Mouse (Mus musculus) heart, embryonic 10.5 days (tissue): ENCODE results near the gene Hnrnpa2b1. TPM values are rescaled to one million over a fixed set of nuclear protein-coding genes. Genes with fewer than 3 reads are reported as not detected.

Experiments
- DNase-seq: peaks from one replicate; pipeline ENCODE4 v3.0.0-alpha.2; 2017; ENCODE audit warnings: low spot score
- H3K27ac ChIP-seq: fragments of 300-500 bp; sonication (generic); 2 replicates; pipeline ENCODE4 v1.5.1; 2016; ENCODE audit warnings: mild to moderate bottlenecking
- H3K27me3 ChIP-seq: fragments of 300-500 bp; sonication (generic); 2 replicates; pipeline ENCODE4 v1.6.1; 2016; ENCODE audit warnings: mild to moderate bottlenecking; ENCODE audit not compliant: poor library complexity, insufficient read depth, severe bottlenecking
- H3K36me3 ChIP-seq: fragments of 300-500 bp; sonication (generic); 2 replicates; pipeline ENCODE4 v1.6.1; 2016; ENCODE audit warnings: mild to moderate bottlenecking, moderate library complexity
- H3K4me1 ChIP-seq: fragments of 300-500 bp; sonication (generic); 2 replicates; pipeline ENCODE4 v1.6.1; 2016; ENCODE audit warnings: mild to moderate bottlenecking
- H3K4me3 ChIP-seq: fragments of 300-500 bp; sonication (generic); 2 replicates; pipeline ENCODE4 v1.5.1; 2016; ENCODE audit warnings: mild to moderate bottlenecking, moderate library complexity
- H3K9me3 ChIP-seq: fragments of 300-500 bp; sonication (generic); 2 replicates; pipeline ENCODE4 v1.6.1; 2016; ENCODE audit warnings: mild to moderate bottlenecking, moderate library complexity
- WGBS: fragments of 180-500 bp; shearing (Covaris S2); methylation state at CpG from one replicate; pipeline ENCODE4 v1.1.7; 2016; 5-methylcytosine and 5-hydroxymethylcytosine counted together
- polyA plus RNA-seq: library from polyadenylated mRNA; unstranded; fragments of >200 nt; fragmentation: Nextera tagmentation; extraction: Ambion mirVana; gene quantifications from 2 replicates; pipeline ENCODE4 v1.2.1, GENCODE M21; 2016

The Hnrnpa2b1 gene
- polyA plus RNA-seq = 1,335 and 1,445 TPM in 2 replicates

DNA sequence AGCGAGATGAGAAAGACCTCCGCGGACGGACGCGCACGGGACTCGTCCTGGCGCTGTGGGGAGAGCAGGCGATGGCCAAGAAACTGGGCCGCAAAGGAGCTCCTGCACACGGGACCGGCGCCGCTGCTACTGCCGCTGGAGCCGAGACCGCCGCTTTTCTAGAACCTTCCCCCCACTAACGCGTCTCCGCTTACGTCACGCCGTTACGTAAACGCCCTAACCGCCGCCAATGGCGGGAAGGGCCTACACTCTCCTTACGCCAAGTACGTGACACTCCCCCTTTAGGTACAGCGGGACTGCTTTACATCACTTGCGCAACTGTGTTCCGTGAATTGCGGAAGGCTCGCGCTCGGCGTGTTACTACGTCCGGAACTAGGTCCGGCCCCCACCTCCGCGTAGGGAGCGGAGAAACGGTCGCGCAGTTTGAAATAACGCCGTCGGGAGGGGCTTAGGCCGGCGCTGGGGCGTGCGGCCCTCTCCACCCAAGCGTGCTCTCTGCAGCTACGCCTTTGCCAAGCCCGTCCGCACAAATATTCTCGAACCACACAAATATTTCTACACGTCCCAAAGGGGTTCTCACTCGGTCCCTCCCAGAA is at the start of gene Hnrnpa2b1:
Gene Hnrnpa2b1, minus strand, starts transcription at position 180 of the 596 bp plus-strand sequence.
- peak within 1 kb of the TSS; percentile 84 for H3K4me3 ChIP-seq
- H3K9me3 ChIP-seq = no peaks in the 10 kb centered on the region
- WGBS = under 1% methylated on average over 63 of the region's 63 CpGs
- peaks cover 52% of the 10 kb centered on the region for H3K36me3 ChIP-seq
- DNase-seq = peak; percentile 98
- peaks cover 14% of the 10 kb centered on the region; the same call in 1 of the 2 replicates for H3K4me1 ChIP-seq
- H3K27me3 ChIP-seq = no peaks in the 10 kb centered on the region
- H3K27ac ChIP-seq = peak within 1 kb of the TSS; percentile 100

DNA sequence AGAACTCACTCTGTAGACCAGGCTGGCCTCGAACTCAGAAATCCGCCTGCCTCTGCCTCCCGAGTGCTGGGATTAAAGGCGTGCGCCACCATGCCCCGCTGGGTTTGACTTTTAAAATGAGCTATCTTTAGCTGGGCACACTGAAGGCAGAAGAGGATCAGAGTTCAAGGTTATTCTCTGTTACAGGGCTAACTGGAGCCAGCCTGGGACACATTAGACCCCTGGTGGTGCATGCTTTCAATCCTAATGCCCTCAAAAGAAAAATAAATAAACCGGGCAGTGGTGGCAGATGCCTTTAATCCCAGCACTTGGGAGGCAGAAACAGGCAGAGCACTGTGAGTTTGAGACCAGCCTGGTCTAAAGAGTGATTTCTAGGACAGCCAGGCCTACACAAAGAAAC is 45.2 kb upstream of the Hnrnpa2b1 start:
- H3K27me3 ChIP-seq = no peaks in the 10 kb centered on the region
- H3K27ac ChIP-seq = no peak overlapping the region
- DNase-seq = no peak
- no peaks in the 10 kb centered on the region for H3K36me3 ChIP-seq
- WGBS = 85% methylated on average over 7 of the region's 7 CpGs
- H3K4me1 ChIP-seq = no peaks in the 10 kb centered on the region
- no peaks in the 10 kb centered on the region for H3K9me3 ChIP-seq
- no peak overlapping the region for H3K4me3 ChIP-seq

- H3K36me3 ChIP-seq = no peaks in the 10 kb centered on the region
- no peak overlapping the region for H3K4me3 ChIP-seq
- no peak for DNase-seq
- WGBS = 67% methylated on average over 3 of the region's 3 CpGs
- H3K27me3 ChIP-seq = no peaks in the 10 kb centered on the region
- H3K9me3 ChIP-seq = no peaks in the 10 kb centered on the region
- peaks cover 5% of the 10 kb centered on the region; the same call in 1 of the 2 replicates for H3K4me1 ChIP-seq
- no peak overlapping the region for H3K27ac ChIP-seq
These were observed 44.1 kb upstream of the Hnrnpa2b1 start for GRCm38 (mm10) chr6:51513745-51514144.

DNA sequence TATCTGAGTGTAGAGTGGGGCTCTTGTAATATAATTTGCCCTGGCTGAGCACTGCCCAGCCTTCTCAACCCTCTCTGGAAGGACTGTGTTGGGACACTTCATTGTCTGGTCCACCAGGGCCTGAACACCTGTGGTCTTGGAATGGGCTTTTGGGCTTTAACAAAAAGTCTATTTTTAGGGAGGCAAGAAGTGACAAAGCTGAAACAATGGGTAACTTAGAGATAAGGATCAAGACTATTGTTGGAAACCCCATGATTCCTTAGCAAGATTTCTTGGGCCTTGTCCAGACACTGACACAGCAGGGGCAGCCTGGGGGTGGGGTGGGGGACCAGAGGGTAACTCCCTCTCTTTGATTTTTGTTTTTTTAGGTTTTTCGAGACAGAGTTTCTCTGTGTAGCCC is 41.3 kb upstream of the Hnrnpa2b1 start:
- no peak overlapping the region for H3K4me3 ChIP-seq
- no peak for DNase-seq
- WGBS = 83% methylated on average over 1 of the region's 1 CpGs
- peaks cover 11% of the 10 kb centered on the region for H3K4me1 ChIP-seq
- no peak overlapping the region for H3K27ac ChIP-seq
- H3K9me3 ChIP-seq = no peaks in the 10 kb centered on the region
- H3K36me3 ChIP-seq = no peaks in the 10 kb centered on the region
- no peaks in the 10 kb centered on the region for H3K27me3 ChIP-seq

- 28% methylated on average over 5 of the region's 5 CpGs for WGBS
- no peak for DNase-seq
These were observed 40.4 kb upstream of the Hnrnpa2b1 start for GRCm38 (mm10) chr6:51510094-51510493.

GRCm38 (mm10) chr6:51508750-51509648 is 39.3 kb upstream of the Hnrnpa2b1 start:
- Histone ChIP-seq H3K4me1 (peaks cover 15% of the 10 kb centered on the region), H3K27ac (peak overlapping the region; percentile 47), H3K27me3 (no peaks in the 10 kb centered on the region), H3K9me3 (no peaks in the 10 kb centered on the region), H3K36me3 (no peaks in the 10 kb centered on the region), H3K4me3 (peak overlapping the region; percentile 49)
- 25% methylated on average over 18 of the region's 18 CpGs for WGBS
- peak; percentile 88 for DNase-seq

More at GRCm38 (mm10) chr6:51510094-51510493, 40.4 kb upstream of the Hnrnpa2b1 start:
- Histone ChIP-seq H3K4me1 (peaks cover 15% of the 10 kb centered on the region), H3K27ac (no peak overlapping the region), H3K4me3 (no peak overlapping the region), H3K9me3 (no peaks in the 10 kb centered on the region), H3K36me3 (no peaks in the 10 kb centered on the region), H3K27me3 (no peaks in the 10 kb centered on the region)

DNA sequence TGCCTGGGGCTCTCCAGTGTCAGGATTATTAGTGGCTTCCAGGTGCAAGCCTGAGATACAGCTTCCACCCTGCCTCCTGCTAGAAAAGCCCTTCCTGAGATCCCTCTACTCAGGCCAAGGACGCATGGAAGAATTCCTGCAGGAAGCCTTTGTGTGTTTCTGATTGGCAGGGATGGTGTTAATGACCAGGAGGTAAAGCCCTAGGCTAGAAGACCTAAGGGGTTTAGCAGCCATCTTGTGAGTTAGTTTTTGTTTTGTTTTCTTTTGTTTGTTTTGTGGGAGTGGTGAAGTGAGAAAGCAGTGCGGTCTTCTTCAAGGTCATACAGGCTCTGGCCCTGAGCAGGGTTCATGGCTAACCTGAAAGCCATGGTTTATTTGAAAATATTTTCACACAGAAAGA is 37.9 kb upstream of the Hnrnpa2b1 start:
- WGBS = 69% methylated on average over 2 of the region's 2 CpGs
- Histone ChIP-seq H3K4me1 (peaks cover 15% of the 10 kb centered on the region), H3K9me3 (no peaks in the 10 kb centered on the region), H3K27me3 (no peaks in the 10 kb centered on the region), H3K27ac (no peak overlapping the region), H3K36me3 (no peaks in the 10 kb centered on the region), H3K4me3 (no peak overlapping the region)
- no peak for DNase-seq

DNA sequence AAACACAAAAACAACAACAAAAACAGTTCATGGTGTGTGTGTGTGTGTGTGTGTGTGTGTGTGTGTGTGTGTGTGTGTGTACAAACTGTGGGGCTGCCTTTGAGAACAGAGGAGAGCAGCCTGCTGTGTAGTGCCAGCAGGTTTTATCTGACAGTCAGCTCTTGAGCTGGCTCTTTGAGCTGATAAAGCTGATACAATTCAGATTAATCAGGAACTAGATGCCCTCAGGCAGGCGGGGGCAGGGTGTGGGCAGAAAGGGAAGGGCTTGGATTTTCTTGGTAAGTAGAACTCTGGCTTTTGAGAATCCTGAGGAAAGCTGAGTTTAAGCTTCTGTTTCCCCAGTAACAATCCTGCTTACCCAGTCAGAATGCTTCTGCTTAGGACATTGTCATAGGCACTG is 36.0 kb upstream of the Hnrnpa2b1 start:
- Histone ChIP-seq H3K9me3 (no peaks in the 10 kb centered on the region), H3K4me1 (peaks cover 15% of the 10 kb centered on the region), H3K36me3 (no peaks in the 10 kb centered on the region), H3K27me3 (no peaks in the 10 kb centered on the region), H3K27ac (no peak overlapping the region), H3K4me3 (no peak overlapping the region)
- WGBS = 22% methylated on average over 1 of the region's 1 CpGs
- no peak for DNase-seq

GRCm38 (mm10) chr6:51497321-51498111 is 27.8 kb upstream of the Hnrnpa2b1 start:
- no peak overlapping the region for H3K27ac ChIP-seq
- H3K4me1 ChIP-seq = 0 out of 2 replicates have a peak, but pooled peaks cover 9% of the 10 kb centered on the region
- no peaks in the 10 kb centered on the region for H3K9me3 ChIP-seq
- H3K36me3 ChIP-seq = no peaks in the 10 kb centered on the region
- no peak overlapping the region for H3K4me3 ChIP-seq
- no peaks in the 10 kb centered on the region for H3K27me3 ChIP-seq
- WGBS = 62% methylated on average over 8 of the region's 8 CpGs
- no peak for DNase-seq

- peaks cover 3% of the 10 kb centered on the region; the same call in 1 of the 2 replicates for H3K36me3 ChIP-seq
- 26% methylated on average over 2 of the region's 2 CpGs for WGBS
- no peak for DNase-seq
These were observed 20.1 kb upstream of the Hnrnpa2b1 start for GRCm38 (mm10) chr6:51489787-51490186.

GRCm38 (mm10) chr6:51486731-51487130 is 17.0 kb upstream of the Hnrnpa2b1 start:
- Histone ChIP-seq H3K9me3 (0 out of 2 replicates have a peak, but pooled peaks cover 2% of the 10 kb centered on the region), H3K4me1 (peaks cover 22% of the 10 kb centered on the region), H3K36me3 (peaks cover 18% of the 10 kb centered on the region), H3K27me3 (no peaks in the 10 kb centered on the region), H3K4me3 (no peak overlapping the region), H3K27ac (no peak overlapping the region)
- DNase-seq = peak; percentile 70
- 78% methylated on average over 5 of the region's 5 CpGs for WGBS

More at GRCm38 (mm10) chr6:51489787-51490186, 20.1 kb upstream of the Hnrnpa2b1 start:
- peak overlapping the region; percentile 67; the same call in 1 of the 2 replicates for H3K27ac ChIP-seq
- H3K9me3 ChIP-seq = 0 out of 2 replicates have a peak, but pooled peaks cover 2% of the 10 kb centered on the region
- H3K4me1 ChIP-seq = peaks cover 24% of the 10 kb centered on the region
- no peaks in the 10 kb centered on the region for H3K27me3 ChIP-seq
- H3K4me3 ChIP-seq = no peak overlapping the region

- peak; percentile 63 for DNase-seq
These were observed 16.5 kb upstream of the Hnrnpa2b1 start for GRCm38 (mm10) chr6:51486076-51486710.

More at GRCm38 (mm10) chr6:51486076-51486710, 16.5 kb upstream of the Hnrnpa2b1 start:
- Histone ChIP-seq H3K27me3 (no peaks in the 10 kb centered on the region), H3K27ac (no peak overlapping the region), H3K4me3 (no peak overlapping the region), H3K4me1 (peaks cover 22% of the 10 kb centered on the region), H3K9me3 (0 out of 2 replicates have a peak, but pooled peaks cover 2% of the 10 kb centered on the region), H3K36me3 (peaks cover 24% of the 10 kb centered on the region)
- WGBS = 30% methylated on average over 7 of the region's 7 CpGs
